Mouse (Mus musculus) cerebellum, postnatal 10 days (tissue): ENCODE results near the gene Olfr639.
"Not testable (repeated sequence)": the region's sequence is repeated elsewhere in the genome, so short reads cannot be mapped to it uniquely, and the experiment has no call there.

Experiments
- DNase-seq, 2 experiments: peaks; one replicate each; pipeline ENCODE4 v3.0.0; 2021; ENCODE audit warnings: mixed read lengths in 2 of 2

Olfr639 gene

GRCm38 (mm10) chr7:104017203-104017602 is at the start of gene Olfr639:
Olfr639 (minus strand) TSS chr7:104017303.
- DNase-seq, result no peak

GRCm38 (mm10) chr7:104061345-104061744 is 44.2 kb upstream of the Olfr639 start, which contains the start of gene 4930516K23Rik:
4930516K23Rik (minus strand) TSS chr7:104061445.
- no peak for DNase-seq

GRCm38 (mm10) chr7:104059215-104059614 is 42.1 kb upstream of the Olfr639 start:
- no peak for DNase-seq

- DNase-seq, result no peak
Measured at GRCm38 (mm10) chr7:104052566-104052965, 35.5 kb upstream of the Olfr639 start, which contains the start of gene Olfr642. Olfr642 (minus strand) TSS chr7:104052666.

- DNase-seq, result no peak
Measured at GRCm38 (mm10) chr7:104050745-104051144, 33.6 kb upstream of the Olfr639 start.

- DNase-seq, result no peak
Measured at GRCm38 (mm10) chr7:104035145-104035544, 18.0 kb upstream of the Olfr639 start, which contains the start of gene Olfr641. Olfr641 (plus strand) TSS chr7:104035445.

- DNase-seq, result no peak
Measured at GRCm38 (mm10) chr7:104026978-104027377, 9.9 kb upstream of the Olfr639 start.

GRCm38 (mm10) chr7:104025473-104025872 is 8.4 kb upstream of the Olfr639 start, which contains the start of gene Olfr640:
Olfr640 (minus strand) TSS chr7:104025573.
- DNase-seq, result no peak

GRCm38 (mm10) chr7:104021651-104022050 is 4.5 kb upstream of the Olfr639 start:
- no peak for DNase-seq

- DNase-seq, result no peak
Measured at GRCm38 (mm10) chr7:104018953-104019352, 1.9 kb upstream of the Olfr639 start.

- DNase-seq, result no peak
Measured at GRCm38 (mm10) chr7:103999124-103999523, 18.0 kb downstream of the Olfr639 start.

- DNase-seq, result no peak
Measured at GRCm38 (mm10) chr7:103998446-103998845, 18.7 kb downstream of the Olfr639 start, which contains the start of gene Olfr638. Olfr638 (plus strand) TSS chr7:103998746.

- DNase-seq, result no peak
Measured at GRCm38 (mm10) chr7:103971782-103972181, 45.3 kb downstream of the Olfr639 start.

GRCm38 (mm10) chr7:103970852-103971251 is 46.3 kb downstream of the Olfr639 start, which contains the start of gene Olfr635:
Olfr635 (plus strand) TSS chr7:103971152.
- no peak for DNase-seq

GRCm38 (mm10) chr7:103966873-103967272 is 50.2 kb downstream of the Olfr639 start:
- DNase-seq, result not testable (repeated sequence)
